Mouse (Mus musculus): ENCODE measurements at regions not wholly inside any gene's neighbourhood (a gene's known extent, or its start where the extent isn't known, plus 50 kb on each side); places are given as distances from the start of the nearest gene placed in this dataset.

- TF ChIP-seq CTCF (IDR thresholded peaks at IDR 0.05; ENCODE audit: low read depth, low read length): no peak
- TF ChIP-seq POLR2A (IDR thresholded peaks at IDR 0.05; ENCODE audit: extremely low read depth, insufficient read depth, low read length): no peak
These were observed 240.6 kb downstream of the H2al1j start for GRCm38 (mm10) chrX:11568262-11568661.
